ENCODE assay signal across 22 mouse cellular contexts in the genomic region with DNA sequence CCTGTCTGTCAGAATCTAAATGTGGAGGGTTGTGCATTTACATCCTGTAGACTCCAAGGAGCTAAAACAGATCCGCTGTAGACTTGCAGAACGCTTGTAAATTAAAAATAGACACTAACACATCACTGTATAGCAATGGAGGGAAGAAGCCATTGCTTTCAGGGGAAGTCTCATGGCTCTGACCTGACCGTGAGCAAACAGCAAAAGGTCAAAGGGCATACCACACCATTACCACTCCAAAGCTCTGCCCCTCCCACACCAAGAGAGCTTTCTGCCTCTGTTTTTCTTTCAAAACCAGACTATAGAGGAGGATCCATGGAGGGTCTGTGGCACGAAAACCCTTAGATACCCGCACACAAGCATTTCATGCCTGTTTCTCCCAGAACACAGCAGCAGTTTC. TPM values are rescaled to one million over a fixed set of nuclear protein-coding genes. Genes with fewer than 3 reads are reported as not detected.
DNase-seq lines count a peak whose midpoint lies in the region; ATAC-seq lines count a peak whose summit lies in the region.
"Had no signal": no experiment of that assay in that cellular context is flagged by ENCODE, and none has a peak within 500 bp of the region (broad histone marks: within the 10 kb centered on the region; RNA-seq: fewer than 3 reads in every experiment).

No protein-coding gene starts in this region.

- H3K4me1 ChIP-seq in liver, embryonic 12.5 days: no peaks in the 10 kb centered on the region
- no peaks in the 10 kb centered on the region for H3K4me1 ChIP-seq in liver, embryonic 11.5 days (replicated peaks; ENCODE audit: control insufficient read depth, insufficient read depth, low read length)
- H3K4me1 ChIP-seq in forebrain, embryonic 10.5 days: peaks cover 8% of the 10 kb centered on the region

- H3K4me2 ChIP-seq in liver, embryonic 12.5 days: no peak overlapping the region
- H3K4me2 ChIP-seq in liver, embryonic 11.5 days: no peak overlapping the region
- H3K4me2 ChIP-seq: embryonic facial prominence, embryonic 13.5 days; heart, embryonic 15.5 days had no signal

- DNase-seq in frontal cortex, postnatal 10 days (ENCODE audit: low spot score in 2 of 2): no peak
- DNase-seq in liver, embryonic 11.5 days (ENCODE audit: low spot score): no peak
- peak; percentile 39 for DNase-seq in embryo, embryonic 9.5 days (ENCODE audit: extremely low spot score)
- no peak for DNase-seq in forebrain, embryonic 10.5 days (ENCODE audit: extremely low spot score, low spot score)
- no peak for DNase-seq in right cerebral cortex, postnatal 10 days (ENCODE audit: low spot score in 2 of 2)
- DNase-seq: adrenal gland, postnatal 14 days; cerebellum, adult 18-20 months; cerebellum, adult 9-11 months; cerebellum, postnatal 36 days; gastrocnemius, postnatal 10 days; heart, adult 18-20 months; heart, postnatal 14 days had no signal

- no peaks in the 10 kb centered on the region for H3K27me3 ChIP-seq in liver, embryonic 12.5 days (replicated peaks)
- no peaks in the 10 kb centered on the region for H3K27me3 ChIP-seq in liver, embryonic 11.5 days (replicated peaks; ENCODE audit: control insufficient read depth, insufficient read depth, low read length)
- no peaks in the 10 kb centered on the region for H3K27me3 ChIP-seq in forebrain, embryonic 10.5 days (ENCODE audit: poor library complexity, severe bottlenecking)
- H3K27me3 ChIP-seq: CH12.LX; embryonic facial prominence, embryonic 13.5 days; heart, embryonic 15.5 days; Patski had no signal

- 50% methylated on average over 5 of the region's 5 CpGs for WGBS in liver, embryonic 12.5 days (ENCODE audit: insufficient replicate concordance)
- WGBS in liver, embryonic 11.5 days: 59% methylated on average over 5 of the region's 5 CpGs
- 71% methylated on average over 5 of the region's 5 CpGs for WGBS in forebrain, embryonic 10.5 days

- no peaks in the 10 kb centered on the region for H3K9me3 ChIP-seq in liver, embryonic 12.5 days (replicated peaks)
- no peaks in the 10 kb centered on the region for H3K9me3 ChIP-seq in liver, embryonic 11.5 days (ENCODE audit: control insufficient read depth, low read length)
- no peaks in the 10 kb centered on the region for H3K9me3 ChIP-seq in forebrain, embryonic 10.5 days
- H3K9me3 ChIP-seq: embryonic facial prominence, embryonic 13.5 days; heart, embryonic 10.5 days; heart, embryonic 15.5 days had no signal

- no peak overlapping the region for H3K9ac ChIP-seq in liver, embryonic 12.5 days
- H3K9ac ChIP-seq in liver, embryonic 11.5 days (ENCODE audit: low read depth, low read length): no peak overlapping the region
- H3K9ac ChIP-seq: embryonic facial prominence, embryonic 13.5 days; heart, embryonic 15.5 days had no signal

- no peak overlapping the region for H3K4me3 ChIP-seq in liver, embryonic 12.5 days
- no peak overlapping the region for H3K4me3 ChIP-seq in liver, embryonic 11.5 days (ENCODE audit: low read depth, low read length)
- no peak overlapping the region for H3K4me3 ChIP-seq in forebrain, embryonic 10.5 days
- H3K4me3 ChIP-seq: embryonic facial prominence, embryonic 13.5 days; heart, embryonic 10.5 days; heart, embryonic 15.5 days had no signal

- ATAC-seq in frontal cortex, adult (ENCODE audit: low TSS enrichment): peak; percentile 89
- ATAC-seq in liver, embryonic 12.5 days: 0 out of 2 replicates have a peak, but pooled peaks have one; percentile 24
- no peak for ATAC-seq in liver, embryonic 11.5 days (replicated peaks; ENCODE audit: low FRiP score)
- ATAC-seq: activated CD4-positive, CD25-positive, alpha-beta regulatory T cell, adult 4 months; forebrain, embryonic 14.5 days; hindbrain, embryonic 16.5 days; Patski had no signal

- H3K27ac ChIP-seq in liver, embryonic 12.5 days: no peak overlapping the region
- H3K27ac ChIP-seq in liver, embryonic 11.5 days (ENCODE audit: low read depth, low read length): no peak overlapping the region
- no peak overlapping the region for H3K27ac ChIP-seq in forebrain, embryonic 10.5 days
- H3K27ac ChIP-seq: embryonic facial prominence, embryonic 13.5 days; heart, embryonic 15.5 days had no signal

- no peaks in the 10 kb centered on the region for H3K36me3 ChIP-seq in liver, embryonic 12.5 days
- no peaks in the 10 kb centered on the region for H3K36me3 ChIP-seq in liver, embryonic 11.5 days (ENCODE audit: control insufficient read depth, insufficient read depth, low read length)
- H3K36me3 ChIP-seq in forebrain, embryonic 10.5 days (replicated peaks): no peaks in the 10 kb centered on the region
- H3K36me3 ChIP-seq: embryonic facial prominence, embryonic 13.5 days; heart, embryonic 10.5 days; heart, embryonic 15.5 days had no signal

RNA-seq across cellular contexts. Expression of a gene that starts 41.9 kb away (rescaled TPM):
- polyA plus RNA-seq in liver, embryonic 12.5 days (2016; fragmentation: Nextera tagmentation; extraction: Ambion mirVana): 1.0 and 1.7 TPM in 2 replicates
- polyA plus RNA-seq in liver, embryonic 11.5 days (2014; fragmentation: Nextera tagmentation; extraction: Ambion mirVana): 2.2 TPM in 2 replicates
- 1.4 and 1.8 TPM in 2 replicates for polyA plus RNA-seq in forebrain, embryonic 10.5 days (2016; fragmentation: Nextera tagmentation; extraction: Ambion mirVana)
- polyA plus RNA-seq: activated CD4-positive, CD25-positive, alpha-beta regulatory T cell, adult 4 months had no signal
